Mouse (Mus musculus) left cerebral cortex, postnatal 10 days (tissue): ENCODE results near the gene 3100002H09Rik. TPM values are rescaled to one million over a fixed set of nuclear protein-coding genes. Genes with fewer than 3 reads are reported as not detected.

Experiments used
- DNase-seq, 2 experiments: peaks; one replicate each; pipeline ENCODE4 v3.0.0; 2021 to 2022; ENCODE audit warnings: low spot score in 2 of 2, mixed read lengths in 1 of 2; ENCODE audit errors: extremely low spot score in 1 of 2
- intact Hi-C: fragments of 180-260 bp; cut with DNase I; formaldehyde crosslinking; loops from one replicate; pipeline ENCODE4 v1.15.1; 2025
- total RNA-seq, 2 experiments: library from RNA; stranded (reverse); gene quantifications; 2 replicates each; pipeline ENCODE4 v1.2.3; 2021

3100002H09Rik gene
- under 1 TPM; 0.54 to 0.71 TPM for total RNA-seq

GRCm38 (mm10) chr4:124610703-124611102, at the start of gene 3100002H09Rik:
Gene 3100002H09Rik, minus strand, starts transcription at chr4:124610803.
- DNase-seq = no peak
- intact Hi-C loops = no loop called here

DNA sequence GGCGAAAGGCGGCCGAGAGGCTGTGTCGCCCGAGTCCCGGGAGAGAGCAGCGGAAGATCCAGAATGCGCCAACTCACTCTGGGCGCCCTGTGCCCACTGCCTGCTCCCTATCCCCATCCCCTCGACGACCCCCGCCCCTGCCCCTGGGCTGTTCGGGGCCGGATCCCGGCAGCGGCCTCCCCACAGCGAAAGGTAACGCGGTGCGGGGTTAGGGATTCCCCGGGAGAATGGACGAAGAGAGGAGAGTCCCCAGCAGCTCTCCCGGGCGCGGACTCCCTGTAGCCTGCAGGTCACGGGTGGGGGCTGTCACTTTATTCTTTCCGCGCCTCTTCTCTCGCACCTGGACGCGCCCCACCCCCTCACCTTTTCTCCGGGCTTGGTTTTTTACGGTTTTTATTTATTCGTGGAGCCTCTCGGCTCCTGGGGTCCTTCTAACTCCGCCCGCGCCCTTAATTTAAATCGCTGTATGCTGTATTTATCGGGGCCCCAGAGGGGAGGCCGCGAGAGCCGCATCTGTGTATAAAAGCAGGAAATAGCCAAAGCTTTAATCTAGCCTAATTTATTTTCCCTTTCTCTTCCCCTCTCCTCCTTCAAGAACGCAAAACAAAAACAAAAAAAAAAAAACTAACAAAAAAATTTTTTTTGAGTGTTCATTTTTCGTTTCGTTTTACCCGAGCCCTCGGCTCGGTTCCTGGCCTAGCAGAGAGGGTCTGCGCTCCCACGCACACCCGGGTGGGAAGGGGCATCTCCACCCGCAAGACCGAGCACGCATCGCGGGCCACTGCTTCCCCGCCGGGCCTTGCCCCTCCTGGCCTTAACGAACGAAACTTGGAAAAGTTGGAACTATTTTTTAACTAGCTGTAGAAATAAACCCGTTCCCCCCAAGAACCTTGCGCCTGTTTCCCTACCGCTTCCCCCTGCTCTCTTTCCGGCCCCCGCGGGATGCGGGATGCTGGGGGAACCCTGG, 48.9 kb upstream of the 3100002H09Rik start:
- intact Hi-C loops = loop anchor here (5.0 kb wide), 1 partner anchor 92 kb away; no protein-coding TSS in a partner anchor
- DNase-seq = peak in 1 of 2 experiments; percentile 42

DNA sequence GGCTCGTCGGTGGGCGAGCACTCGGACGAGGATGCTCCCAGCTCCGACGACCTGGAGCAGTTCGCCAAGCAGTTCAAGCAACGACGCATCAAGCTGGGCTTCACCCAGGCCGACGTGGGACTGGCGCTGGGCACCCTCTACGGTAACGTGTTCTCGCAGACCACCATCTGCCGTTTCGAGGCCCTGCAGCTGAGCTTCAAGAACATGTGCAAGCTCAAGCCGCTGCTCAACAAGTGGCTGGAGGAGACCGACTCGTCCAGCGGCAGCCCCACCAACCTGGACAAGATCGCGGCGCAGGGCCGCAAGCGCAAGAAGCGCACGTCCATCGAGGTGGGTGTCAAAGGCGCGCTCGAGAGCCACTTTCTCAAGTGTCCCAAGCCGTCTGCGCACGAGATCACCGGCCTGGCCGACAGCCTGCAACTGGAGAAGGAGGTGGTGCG, 47.8 kb upstream of the 3100002H09Rik start:
- DNase-seq = peak in 1 of 2 experiments; percentile 46
- intact Hi-C loops = loop anchor here (5.0 kb wide), 1 partner anchor 91 kb away; no protein-coding TSS in a partner anchor

DNA sequence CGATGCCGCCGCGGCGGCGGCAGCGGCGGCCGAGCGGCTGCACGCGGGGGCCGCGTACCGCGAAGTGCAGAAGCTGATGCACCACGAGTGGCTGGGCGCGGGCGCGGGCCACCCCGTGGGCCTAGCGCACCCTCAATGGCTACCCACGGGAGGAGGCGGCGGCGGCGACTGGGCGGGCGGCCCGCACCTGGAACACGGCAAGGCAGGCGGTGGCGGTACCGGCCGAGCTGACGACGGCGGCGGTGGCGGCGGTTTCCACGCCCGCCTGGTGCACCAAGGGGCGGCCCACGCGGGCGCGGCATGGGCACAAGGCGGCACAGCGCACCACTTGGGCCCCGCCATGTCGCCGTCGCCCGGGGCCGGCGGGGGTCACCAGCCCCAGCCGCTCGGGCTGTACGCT, 47.2 kb upstream of the 3100002H09Rik start:
- intact Hi-C loops = loop anchor here (5.0 kb wide), 1 partner anchor 90 kb away; no protein-coding TSS in a partner anchor

GRCm38 (mm10) chr4:124656854-124657650, 46.4 kb upstream of the 3100002H09Rik start:
- intact Hi-C loops = loop anchor here (5.0 kb wide), 1 partner anchor 90 kb away; no protein-coding TSS in a partner anchor
- DNase-seq = peak; percentile 89 to 93

More for the DNA sequence above, 47.2 kb upstream of the 3100002H09Rik start:
- peak in 1 of 2 experiments; percentile 61 for DNase-seq

GRCm38 (mm10) chr4:124656518-124656853, 45.9 kb upstream of the 3100002H09Rik start, which contains the start of gene Pou3f1:
Gene Pou3f1, plus strand, starts transcription at chr4:124656807.
- no peak for DNase-seq
- intact Hi-C loops = loop anchor here (5.0 kb wide), 1 partner anchor 89 kb away; no protein-coding TSS in a partner anchor

DNA sequence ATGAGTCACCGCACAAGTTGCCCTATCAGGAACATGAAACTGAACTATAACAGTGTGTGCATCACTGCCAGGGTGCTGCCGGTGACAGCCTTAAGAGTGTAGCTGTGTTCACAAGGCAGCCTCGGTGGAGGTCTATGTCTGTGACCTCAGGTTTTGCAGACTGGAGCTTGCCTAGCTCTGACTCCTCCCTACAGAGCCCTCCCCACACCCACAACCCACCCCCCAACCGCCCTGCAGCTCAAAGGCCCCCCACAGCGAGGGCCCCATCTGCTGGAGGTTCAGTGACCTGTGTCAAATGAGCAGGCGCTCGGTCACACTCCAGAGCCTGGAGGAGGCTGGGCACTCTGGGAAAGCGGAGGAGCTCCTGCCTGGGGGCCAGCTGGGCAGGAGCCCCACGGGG, 42.3 kb upstream of the 3100002H09Rik start:
- peak in 1 of 2 experiments; percentile 40 for DNase-seq
- intact Hi-C loops = no loop called here

DNA sequence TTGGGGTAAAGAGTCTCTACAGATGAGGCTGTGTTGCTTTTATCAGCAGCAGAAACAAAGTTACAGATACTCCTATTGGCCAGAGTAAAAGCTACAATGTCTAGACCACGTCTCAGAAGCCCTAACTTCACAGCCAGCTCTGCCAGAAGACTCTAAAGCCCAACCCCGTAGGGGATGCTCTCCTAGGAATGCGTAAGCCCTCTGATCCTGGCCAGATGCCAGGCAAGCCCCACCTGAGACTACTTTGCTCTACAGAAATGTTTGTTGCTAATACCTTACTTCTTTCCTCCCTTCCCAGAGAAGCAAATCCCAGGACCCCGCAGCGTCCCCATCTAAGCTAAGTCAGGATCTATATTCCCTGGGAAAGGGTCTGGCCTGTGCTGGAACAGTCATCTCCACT, 37.3 kb upstream of the 3100002H09Rik start:
- no peak for DNase-seq
- intact Hi-C loops = no loop called here

GRCm38 (mm10) chr4:124646591-124646990, 36.0 kb upstream of the 3100002H09Rik start:
- intact Hi-C loops = no loop called here
- DNase-seq = no peak

DNA sequence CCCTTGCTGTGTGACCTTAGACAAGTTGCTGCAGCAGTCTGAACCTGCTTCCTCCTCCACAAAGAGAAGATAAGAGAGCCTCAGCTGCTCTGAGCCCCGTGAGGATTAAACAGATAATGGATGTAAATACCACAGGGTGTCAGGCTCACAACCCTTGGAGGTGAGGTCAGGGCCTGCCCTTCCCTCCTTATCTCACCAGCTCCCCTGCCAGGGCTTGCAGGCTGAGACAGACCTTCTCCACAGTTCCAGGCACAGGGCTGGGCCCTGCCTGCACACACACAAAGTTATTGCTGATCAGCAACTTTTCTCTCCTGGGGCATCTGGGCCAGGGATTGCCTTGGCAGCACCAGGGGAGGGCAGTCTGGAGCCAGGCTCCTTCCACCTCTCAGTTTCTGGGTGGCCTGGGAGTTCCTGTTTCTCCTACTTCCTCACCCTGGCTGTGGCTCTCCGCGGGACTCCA, 34.4 kb upstream of the 3100002H09Rik start:
- intact Hi-C loops = no loop called here
- DNase-seq = no peak

GRCm38 (mm10) chr4:124643859-124644258, 33.3 kb upstream of the 3100002H09Rik start:
- intact Hi-C loops = no loop called here

DNA sequence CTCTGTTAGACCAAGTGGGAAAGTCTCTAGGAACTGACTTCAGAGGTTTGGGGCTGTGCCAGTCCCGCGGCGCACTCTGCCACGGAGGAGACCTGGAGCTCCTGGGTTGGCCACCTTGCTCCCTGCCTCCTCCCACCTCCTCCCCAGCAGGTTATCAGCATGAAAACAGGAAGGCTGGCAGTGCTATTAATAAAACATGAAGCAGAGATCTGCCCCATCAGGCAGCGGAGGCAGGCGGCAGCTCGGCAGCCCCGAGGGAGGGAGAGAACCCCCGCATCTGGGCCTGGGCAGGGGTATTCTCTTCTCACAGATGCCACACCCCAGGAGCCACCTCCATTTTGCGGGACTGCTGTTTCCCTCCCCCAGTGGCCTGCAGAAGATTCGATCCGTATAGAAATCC, 29.1 kb upstream of the 3100002H09Rik start:
- DNase-seq = no peak
- intact Hi-C loops = no loop called here

More at GRCm38 (mm10) chr4:124643859-124644258, 33.3 kb upstream of the 3100002H09Rik start:
- DNase-seq = no peak

DNA sequence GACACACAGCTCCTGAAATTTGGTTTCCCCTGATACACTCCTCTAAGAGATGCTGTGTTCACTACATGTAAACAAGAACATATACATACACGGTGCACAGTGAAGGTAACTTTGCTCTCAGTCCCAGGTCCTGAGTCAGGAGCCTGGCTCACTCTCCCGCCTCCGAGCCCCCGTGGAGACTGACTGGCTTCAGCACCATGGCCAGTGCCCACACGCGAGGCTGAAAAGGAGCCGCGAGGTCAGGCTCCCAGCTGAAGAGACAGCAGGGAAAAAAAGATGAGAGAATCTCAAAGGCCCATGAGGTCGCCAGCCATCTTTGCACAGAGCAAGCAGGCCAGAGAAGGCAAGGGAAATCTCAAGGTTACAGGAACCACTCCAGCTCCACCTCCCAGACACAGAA, 22.7 kb upstream of the 3100002H09Rik start:
- DNase-seq = peak in 1 of 2 experiments; percentile 52
- intact Hi-C loops = no loop called here

DNA sequence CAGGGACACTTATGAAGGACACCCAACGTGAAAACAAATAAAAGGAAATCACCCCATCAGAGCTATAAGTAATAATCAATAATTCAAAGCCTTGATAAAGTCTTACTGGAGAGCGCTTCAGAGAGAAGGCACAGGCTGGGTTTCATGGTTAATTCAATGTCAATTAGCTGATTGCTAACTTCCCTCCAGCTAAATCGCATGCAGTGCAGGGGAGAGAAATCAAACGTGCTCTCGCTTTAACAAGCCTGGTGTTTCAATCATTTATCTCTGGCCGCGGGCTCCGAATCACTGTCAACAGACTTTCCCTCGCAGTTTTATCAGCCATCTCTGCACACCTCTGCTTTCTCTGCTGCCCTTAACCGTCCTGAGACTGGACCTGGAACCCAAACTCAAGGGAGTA, 22.3 kb upstream of the 3100002H09Rik start:
- intact Hi-C loops = no loop called here
- no peak for DNase-seq

DNA sequence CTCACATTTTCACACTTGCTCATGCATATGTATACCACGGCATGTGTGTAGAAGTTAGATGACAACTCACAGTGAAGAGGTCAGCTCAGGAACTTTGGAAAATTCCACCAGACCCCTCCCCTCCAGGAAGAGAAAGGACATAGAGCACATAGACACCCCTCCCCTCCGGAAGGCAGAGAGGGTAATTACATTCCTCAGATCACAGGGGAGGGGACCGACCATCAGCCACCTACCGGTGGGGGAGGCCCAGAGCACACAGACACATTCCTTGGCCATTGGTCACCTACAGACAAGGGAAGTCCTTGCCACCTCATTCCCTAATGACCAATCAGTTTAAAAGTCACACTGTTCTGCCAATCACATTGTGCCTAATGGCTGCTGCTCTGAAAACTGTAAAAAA, 20.9 kb upstream of the 3100002H09Rik start:
- DNase-seq = no peak
- intact Hi-C loops = no loop called here

- intact Hi-C loops = no loop called here
- no peak for DNase-seq
These were observed 16.2 kb upstream of the 3100002H09Rik start for GRCm38 (mm10) chr4:124626836-124627235.

GRCm38 (mm10) chr4:124624111-124624581, 13.5 kb upstream of the 3100002H09Rik start:
- DNase-seq = peak; percentile 47 to 53
- intact Hi-C loops = no loop called here

DNA sequence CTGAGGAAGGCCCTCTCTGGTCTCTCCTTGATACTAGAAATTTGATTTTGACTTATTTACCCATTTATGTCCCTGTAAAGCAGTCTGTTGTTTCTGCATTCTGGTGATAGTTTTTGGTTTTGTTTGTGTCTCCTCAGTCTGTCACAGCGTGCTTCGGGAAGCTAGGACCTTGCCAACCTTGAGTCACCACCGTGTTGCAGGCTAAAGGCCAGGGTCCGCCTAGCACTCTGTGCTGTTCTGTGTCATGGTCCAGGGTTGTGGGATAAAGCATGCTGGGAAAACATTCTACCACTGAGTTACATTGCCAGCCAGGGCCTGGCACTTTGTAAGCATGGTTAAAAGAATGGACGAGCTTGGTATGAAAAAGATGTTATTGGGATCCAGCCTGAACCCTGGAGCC, 12.0 kb upstream of the 3100002H09Rik start:
- intact Hi-C loops = no loop called here

DNA sequence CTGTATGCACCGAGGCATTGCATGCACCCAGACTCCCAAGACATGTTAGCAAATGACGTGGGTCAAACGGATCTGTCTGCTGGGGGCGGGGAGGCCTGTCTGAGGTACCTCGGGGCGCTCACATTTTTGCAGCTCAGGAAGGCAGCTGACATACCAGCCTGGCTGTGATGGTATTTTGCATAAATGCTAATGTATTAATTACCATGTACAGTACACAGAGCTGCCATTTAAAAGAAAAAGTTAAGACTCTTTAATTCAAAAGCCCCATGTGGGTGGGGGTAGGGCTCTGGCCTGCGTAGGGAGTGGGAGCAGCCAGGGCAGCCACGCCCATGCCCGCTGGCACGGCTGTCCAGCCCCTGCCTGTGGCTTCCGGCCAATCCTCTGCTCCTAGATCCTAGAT, 10.8 kb upstream of the 3100002H09Rik start:
- no peak for DNase-seq
- intact Hi-C loops = no loop called here

More for the DNA sequence above, 12.0 kb upstream of the 3100002H09Rik start:
- DNase-seq = no peak
